Mouse (Mus musculus) Muller cell, postnatal 12 days (primary cell): ENCODE measurements around the gene 6820408C15Rik.

Experiments
- DNase-seq: peaks from one replicate; pipeline ENCODE4 v3.0.0-alpha.2; 2015; ENCODE audit errors: inconsistent ontology term

Gene 6820408C15Rik

GRCm38 (mm10) chr2:152470973-152471372 lies 55.6 kb downstream of the 6820408C15Rik start:
- DNase-seq = peak; percentile 11

DNA sequence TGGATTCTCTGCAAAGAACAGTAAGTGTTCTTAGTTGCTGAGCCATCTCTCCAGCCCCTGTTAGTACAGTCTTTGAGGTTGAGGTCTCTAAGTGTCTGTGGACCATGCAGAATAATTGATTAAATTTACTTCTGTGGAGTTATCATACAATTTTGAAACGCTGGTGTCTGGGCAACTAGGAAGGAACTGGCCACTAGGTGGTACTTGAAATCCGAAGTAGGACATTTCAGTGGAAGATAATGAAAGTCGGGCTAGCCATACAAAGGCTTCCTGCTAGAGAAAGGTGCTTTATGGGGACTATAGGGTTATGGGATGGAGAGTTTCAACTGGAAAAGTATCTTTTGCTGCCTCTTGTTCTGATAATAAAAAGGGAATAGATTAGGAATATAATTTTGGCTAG lies 57.0 kb downstream of the 6820408C15Rik start:
- DNase-seq = no peak

DNA sequence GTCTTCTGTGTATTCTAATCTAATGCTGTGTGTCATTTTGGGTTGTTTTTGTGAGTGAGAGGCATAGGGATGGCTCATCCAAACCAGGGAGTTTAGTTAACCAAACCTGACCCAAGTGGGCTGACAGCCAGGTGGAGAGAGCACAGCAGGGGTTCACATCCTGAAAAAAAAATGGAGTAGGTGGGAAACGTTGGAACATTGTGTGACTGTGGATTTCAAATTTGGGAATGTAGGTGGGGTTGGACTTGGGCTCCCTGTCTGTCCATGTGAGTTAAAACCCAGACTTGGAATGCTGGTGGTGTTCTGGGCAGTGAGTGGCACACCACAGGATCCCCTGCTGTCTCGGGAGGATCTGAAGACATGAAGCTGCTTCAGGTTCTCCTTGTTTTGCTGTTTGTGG lies 61.4 kb downstream of the 6820408C15Rik start, which contains the start of gene Defb20:
TSS of gene Defb20 (plus strand) at position 301 of the 400 bp plus-strand sequence.
- no peak for DNase-seq

DNA sequence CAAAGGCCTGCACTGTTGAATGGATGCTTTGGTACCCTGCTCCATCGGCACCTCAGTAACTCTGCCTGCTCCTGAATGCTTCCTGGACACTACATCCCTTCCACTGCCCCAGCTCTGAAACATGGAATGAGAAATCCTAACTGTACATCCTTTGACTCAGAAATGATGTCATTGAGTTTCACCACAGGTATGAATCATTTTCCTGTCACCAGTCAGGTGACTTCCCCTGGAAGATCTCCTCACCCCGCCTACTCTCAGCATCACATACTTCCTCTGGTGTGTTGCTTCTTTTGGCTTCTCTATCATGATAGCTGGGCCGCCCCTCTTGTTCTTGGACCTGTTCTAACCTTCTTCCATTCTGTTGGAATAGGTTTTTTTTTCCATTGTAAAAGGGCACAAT lies 65.5 kb downstream of the 6820408C15Rik start:
- DNase-seq = no peak

GRCm38 (mm10) chr2:152481726-152482125 lies 66.3 kb downstream of the 6820408C15Rik start:
- no peak for DNase-seq

DNA sequence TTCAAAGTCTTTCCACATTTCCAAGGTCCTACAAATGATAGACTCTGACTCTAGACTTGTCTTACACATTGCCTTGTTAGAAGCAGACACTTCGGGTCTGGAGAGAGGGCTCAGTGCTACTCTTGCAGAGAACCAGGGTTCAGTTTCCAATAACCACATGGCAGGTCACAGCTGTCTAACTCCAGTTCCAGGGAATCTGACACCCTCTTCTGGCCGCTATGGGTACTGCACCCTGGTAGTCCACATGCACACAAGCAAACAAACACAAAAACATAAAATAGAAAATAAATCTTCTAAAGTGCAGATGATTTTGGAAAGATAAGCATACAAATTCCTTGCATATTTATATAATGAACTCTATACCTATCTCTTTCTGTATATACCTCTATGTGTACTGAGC lies 71.6 kb downstream of the 6820408C15Rik start:
- no peak for DNase-seq

DNA sequence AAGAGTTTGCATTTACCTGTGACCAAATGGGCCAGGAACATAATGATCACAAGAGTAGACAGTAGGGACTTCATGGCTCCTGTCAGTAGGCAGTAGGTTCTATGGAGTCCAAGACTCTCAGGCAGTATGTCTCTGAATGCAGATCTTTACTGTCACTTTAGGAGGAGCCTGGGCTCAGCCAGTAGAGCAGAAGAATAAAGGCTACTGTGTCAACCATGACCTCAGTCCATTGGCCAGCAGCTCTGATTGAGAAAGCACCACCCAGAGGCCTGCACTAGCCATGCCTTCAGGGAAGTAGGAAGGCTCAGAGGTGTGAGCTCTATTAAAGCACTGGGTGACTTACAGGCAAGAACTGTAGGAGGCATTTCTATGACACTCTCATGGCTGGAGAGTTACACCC lies 74.7 kb downstream of the 6820408C15Rik start, which contains the start of gene Defb22:
TSS of gene Defb22 (minus strand) at position 101 of the 400 bp plus-strand sequence.
- no peak for DNase-seq

DNA sequence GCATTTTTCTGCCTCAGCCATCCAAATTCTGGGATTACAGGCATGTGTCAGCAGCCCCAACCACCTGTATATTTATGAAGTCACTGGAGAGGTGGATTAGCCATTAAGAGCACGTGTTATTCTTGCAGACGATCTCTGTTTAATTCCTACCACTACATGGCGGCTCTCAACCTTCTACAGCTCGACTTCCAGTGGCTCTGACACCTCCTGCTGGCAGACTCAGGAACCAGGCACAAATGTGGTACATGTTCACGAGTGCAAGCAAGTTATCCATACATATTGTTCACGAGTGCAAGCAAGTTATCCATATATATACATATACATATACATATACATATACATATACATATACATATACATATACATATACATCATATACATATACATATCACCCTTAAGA lies 77.8 kb downstream of the 6820408C15Rik start:
- no peak for DNase-seq
